Mouse (Mus musculus): Measurements from ENCODE around the gene Wwox. TPM values are rescaled to one million over a fixed set of nuclear protein-coding genes. Genes with fewer than 3 reads are reported as not detected.

Gene Wwox
- total RNA-seq, 1 experiment from 2014 or later: 11.8 TPM

DNA sequence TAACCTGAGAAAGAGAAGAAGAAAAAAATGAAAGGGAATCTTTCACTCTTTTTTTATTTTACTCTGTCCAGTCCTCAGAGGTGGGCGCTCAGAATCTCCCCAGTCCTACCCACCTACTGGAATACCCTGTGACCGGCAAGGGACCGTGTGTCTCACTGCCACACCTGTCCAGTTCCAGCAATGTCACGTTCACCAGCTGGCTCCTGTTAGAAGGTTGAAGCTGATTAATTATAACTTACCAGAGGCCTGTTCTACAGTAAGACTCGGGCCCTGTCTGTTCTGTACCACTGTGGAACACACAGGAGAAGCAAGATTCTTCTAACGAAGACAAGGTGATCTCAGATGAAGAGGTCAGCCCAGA is 334.9 kb downstream of the Wwox start:
- ATAC-seq (replicated peaks; ENCODE audit: low read depth, poor library complexity, severe bottlenecking): no peak

DNA sequence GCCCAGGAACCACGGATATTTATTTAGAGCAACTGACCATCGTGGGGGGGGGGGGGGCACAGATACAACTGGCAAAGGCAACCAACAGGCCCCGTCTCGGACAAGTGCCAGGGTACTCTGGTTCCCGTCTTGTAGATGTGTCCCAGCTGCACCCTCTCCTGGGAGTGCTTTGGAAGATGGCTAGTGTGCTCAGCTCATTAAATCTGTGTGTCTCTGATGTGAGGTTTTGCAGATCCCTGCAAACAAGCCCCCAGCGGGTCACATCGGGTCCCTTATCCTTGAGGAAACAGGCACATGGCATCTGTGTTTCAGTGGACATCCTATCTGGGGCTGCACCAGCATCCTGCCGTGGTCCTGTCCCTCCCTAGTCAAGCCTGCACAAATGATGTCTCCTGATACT is 336.1 kb downstream of the Wwox start:
- no peak for ATAC-seq (replicated peaks; ENCODE audit: low read depth, poor library complexity, severe bottlenecking)

DNA sequence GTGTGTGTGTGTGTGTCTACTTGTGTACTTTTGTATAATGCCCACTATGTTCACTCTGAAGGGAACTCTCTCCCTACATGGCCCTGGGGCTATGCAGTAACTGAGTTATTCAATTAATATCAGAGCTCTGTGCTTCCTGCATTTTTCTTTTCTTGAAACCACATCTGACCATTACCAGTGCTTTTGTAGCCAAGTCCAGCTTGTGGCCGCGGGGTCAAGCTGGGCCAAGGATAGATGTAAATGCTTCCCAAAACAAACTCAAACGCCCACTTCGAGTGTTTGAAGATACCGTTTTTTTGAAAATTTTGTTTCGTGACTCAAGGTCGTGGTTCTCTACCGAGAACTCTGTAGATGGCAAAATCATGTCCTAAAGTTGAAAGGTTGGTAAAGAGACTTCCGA is 337.2 kb downstream of the Wwox start:
- no peak for ATAC-seq (replicated peaks; ENCODE audit: low read depth, poor library complexity, severe bottlenecking)

DNA sequence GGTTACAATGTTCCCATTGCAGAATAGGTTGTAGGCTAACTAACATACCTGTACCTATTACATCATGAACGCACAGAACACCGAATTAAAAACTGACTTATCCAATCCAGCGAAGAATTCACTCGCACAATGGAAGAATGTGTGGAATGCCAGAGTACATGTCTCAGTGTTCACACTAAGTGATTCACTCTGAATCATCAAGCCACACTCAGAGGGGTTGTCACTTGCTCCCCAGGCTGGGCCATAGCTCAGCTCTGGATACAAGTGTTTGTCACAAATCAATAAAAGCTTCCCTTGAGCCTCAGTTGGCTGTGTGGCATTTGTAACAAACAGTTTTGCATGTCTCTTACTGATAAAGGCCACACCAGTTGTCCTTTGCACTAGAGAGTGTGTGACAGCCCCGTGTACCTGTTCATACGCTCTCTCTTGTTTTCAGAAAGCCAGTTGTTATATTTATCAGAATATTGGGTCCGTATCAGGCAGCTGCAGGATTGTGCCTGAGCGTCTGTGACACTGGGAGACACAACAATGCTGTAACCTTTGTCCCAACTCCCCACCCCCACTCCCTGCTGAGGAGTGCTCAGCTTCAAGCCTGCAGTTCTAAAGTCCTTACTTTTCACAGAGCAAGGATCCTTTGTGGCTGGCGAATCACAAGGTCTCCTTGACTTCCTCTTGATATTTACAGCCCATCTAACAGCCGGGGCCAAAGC is 338.0 kb downstream of the Wwox start:
- ATAC-seq (replicated peaks; ENCODE audit: low read depth, poor library complexity, severe bottlenecking): no peak

DNA sequence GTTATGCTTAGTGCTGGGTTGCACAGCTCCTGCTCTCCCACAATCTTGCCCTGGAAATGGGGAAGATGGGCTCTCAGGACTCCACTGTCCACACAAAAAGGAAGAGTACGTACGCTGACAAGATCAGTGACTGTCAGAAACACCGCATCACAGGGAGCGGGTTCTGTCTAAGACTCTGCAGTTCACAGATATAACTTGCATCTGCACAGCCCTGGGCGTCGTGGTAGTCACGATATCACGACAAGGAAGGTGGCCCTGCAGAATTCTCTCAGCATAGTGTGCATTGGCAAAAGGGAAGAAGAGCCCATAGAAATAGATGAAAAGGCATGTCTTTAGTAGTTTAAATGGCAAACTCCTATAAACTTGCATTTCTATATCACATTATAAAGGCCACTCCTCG is 339.5 kb downstream of the Wwox start:
- no peak for ATAC-seq (replicated peaks; ENCODE audit: low read depth, poor library complexity, severe bottlenecking)

DNA sequence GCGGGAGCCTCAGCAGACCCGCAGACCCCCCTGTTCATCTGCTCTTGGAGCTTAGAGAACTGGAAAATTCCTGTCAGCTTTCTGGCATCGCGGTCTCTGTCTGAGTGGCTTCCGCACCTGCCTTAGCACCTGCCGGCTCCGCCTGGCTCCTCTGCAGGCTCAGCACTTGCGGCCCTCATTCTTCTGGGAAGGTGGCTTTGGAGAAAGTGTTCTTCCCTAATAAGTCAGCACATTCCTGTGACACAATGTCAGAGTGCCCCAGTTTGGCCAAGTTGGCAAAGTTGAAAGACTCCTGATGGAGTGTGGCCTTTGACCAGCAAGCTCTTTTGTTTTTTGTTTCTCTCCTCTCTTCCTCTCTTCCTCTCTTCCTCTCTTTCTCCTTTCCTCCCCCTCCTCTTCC is 343.9 kb downstream of the Wwox start:
- no peak for ATAC-seq (replicated peaks; ENCODE audit: low read depth, poor library complexity, severe bottlenecking)

DNA sequence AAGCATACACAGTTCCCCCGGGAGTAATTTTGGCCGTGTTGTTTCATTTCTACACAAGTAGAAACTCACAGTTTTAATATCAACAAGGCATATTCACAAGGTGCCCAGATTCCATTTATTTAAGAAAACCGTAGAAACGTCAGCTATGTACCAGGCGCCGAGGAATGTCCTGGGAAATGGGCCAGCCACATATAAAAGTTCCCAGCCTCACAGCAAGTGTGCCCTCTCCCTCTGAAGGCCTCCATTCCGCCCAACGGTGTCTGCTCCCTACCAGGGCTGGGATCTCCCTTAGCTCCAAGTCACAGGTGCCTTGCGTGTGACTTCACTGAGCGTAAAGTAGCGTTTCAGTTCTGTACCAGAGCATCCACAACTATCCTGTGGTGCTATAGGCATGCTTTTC is 346.4 kb downstream of the Wwox start:
- ATAC-seq (replicated peaks; ENCODE audit: low read depth, poor library complexity, severe bottlenecking): no peak

DNA sequence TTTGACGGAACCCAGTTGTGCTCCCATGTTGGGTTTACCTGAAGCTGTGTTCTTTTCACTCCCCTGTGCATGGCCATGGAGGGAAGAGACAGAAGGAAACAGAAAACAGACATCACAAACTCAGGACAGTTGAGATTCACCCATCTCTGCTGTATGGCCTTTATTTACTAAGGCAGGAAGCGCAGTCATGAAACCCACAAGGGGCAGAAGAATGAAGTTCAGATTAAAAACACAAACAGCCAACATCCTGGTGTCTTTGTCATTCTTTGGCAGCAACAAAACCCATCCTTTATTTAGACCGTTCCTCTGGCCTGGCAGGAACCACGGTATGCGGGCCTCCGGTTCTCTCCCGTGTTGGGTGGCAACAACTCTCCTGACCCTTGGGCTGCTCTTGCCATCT is 350.2 kb downstream of the Wwox start:
- no peak for ATAC-seq (replicated peaks; ENCODE audit: low read depth, poor library complexity, severe bottlenecking)

DNA sequence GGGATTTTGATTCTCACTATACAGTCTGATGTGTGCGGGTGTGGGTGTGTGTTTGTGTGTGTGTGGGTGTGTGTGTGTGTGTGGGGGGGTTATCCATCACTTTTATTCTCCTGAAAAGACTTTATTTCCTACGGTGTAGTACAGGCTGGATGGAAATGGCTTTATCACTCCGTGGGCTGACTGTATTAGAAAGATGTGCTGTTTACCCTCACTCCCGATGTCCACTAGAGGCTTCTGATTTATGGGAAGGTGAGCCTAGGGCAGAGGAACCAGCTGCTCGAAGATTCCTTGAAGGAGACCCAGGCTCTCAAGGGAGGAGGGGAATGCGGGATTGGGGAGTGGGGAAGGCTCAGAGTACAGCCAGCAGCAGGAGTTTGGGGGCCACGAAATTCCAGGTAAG is 351.3 kb downstream of the Wwox start:
- ATAC-seq (replicated peaks; ENCODE audit: low read depth, poor library complexity, severe bottlenecking): no peak

DNA sequence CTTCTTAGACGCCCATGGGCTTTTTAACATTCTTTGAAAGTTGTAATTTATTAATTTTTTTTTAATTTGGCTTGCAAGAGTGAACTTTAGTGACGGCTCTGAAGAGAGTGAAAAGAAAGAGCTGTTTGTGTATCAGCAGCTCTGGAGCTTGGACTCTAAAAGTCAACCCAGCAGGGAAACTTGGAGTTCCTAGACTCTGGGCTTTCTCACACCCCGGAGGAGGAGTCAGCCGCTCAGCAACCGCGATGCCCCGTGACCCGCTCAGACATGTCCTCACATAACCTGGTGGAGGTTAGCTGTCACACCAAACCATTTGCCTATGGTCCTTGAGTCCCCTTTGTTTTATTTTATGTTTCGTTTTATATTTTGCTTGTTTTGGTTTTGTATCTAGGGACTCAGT is 354.2 kb downstream of the Wwox start:
- no peak for ATAC-seq (replicated peaks; ENCODE audit: low read depth, poor library complexity, severe bottlenecking)

DNA sequence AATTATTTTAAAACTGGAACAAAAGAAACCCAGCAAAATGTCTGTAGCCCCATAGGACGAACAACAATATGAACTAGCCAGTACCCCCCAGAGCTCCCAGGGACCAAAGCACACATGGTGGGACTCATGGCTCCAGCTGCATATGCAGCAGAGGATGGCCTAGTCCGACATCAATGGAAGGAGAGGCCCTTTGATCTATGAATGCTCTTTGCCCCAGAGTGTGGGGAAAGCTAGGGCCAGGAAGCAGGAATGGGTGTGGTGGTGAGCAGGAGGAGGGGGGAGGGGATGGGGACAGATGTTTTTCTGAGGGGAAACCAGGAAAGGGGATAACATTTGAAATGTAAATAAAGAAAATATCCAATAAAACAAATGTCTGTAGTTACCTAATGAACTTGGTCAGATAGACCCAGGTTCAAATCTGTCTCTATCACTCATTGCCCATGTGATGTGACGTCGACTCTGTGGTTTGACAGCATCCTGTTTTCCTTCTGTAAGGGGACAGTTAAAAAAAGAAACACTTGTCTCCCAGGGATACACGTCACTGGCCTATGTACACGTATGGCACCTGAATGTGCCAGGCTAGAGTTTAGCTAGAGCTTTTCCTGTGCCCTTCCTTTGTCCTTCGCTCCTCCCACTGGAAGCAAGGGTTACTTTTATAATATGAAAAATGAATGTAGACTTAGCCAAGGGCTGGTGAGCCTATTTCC is 362.1 kb downstream of the Wwox start:
- ATAC-seq (replicated peaks; ENCODE audit: low read depth, poor library complexity, severe bottlenecking): peak; percentile 62

DNA sequence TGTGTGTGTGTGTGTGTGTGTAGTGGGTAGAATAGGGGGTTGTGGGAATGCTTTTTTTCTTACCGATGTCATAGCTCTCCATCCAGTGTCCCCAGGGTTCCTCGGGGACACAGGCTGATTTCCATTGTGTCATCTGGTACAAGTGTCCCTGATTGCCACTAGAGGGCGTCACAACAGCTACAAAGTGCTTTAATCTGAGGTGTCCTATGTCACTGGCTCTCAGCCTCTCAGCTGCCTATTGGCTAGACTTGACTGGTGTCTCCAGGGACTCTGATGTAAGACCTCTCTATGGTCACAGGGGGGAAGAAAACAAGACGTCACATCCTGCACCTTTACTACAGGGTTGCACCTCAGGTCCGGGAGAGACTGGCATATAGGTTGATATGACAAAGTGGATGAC is 363.7 kb downstream of the Wwox start:
- peak; percentile 86 for ATAC-seq (replicated peaks; ENCODE audit: low read depth, poor library complexity, severe bottlenecking)

DNA sequence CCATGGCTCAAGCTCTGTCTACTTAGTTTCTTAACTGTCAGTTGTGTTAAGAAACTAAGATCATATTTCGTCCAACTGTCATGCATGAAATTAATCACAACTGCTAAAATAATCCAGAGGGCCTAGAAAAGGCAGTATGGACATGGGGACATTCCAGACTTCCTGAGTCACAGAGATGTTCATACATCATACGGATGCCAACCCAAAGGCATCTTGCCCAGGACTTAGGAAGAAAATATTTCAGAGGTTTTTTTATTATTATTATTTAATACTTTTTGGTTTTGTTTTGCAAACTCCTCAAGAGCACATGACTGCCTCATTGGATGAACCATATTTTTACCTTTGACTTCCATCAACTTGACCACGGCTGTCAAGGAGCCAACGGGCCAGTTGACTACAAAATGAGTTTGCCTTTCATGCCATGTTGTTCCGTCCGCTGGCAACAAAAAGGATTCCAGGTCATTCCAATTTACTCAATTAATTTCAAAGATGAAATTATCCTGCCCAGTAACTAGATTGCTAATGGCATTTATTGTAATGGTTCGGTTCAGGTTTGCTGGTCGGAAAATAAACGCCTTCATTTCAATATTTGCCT is 367.5 kb downstream of the Wwox start:
- ATAC-seq (replicated peaks; ENCODE audit: low read depth, poor library complexity, severe bottlenecking): no peak

DNA sequence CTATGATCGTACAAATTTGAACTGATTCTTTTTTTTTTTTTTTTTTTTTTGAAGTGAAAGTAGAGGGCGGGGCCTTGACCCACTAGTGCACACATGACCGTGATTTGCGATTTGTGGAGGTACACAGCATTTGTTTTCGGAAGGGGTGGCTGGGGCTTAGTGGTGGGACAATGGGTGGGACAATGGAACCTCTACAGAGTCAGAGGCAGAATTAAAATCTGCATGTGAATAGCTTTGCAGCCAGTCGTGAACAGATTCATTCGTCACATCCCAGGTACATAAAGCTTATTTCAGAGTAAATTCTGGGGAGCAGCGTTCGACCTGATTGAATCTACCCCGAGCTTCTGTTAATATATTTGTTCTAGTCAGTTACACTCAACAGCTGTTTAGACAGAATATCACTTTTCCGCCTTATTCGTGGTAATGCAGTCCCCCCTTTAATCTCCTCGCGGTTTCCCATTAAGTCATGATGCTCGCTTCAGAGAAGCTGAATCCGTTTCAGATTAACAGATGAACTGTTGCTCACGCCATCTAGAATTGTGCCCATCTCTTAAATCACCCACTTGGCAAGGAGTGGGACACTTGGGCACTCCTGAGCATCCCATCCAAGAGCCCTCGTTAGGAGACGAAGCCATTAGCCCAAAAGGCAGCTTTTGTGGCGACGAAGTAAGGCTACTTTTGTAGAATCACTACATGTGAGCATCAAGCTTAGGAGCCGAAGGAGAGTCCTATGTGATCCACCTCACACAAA is 368.4 kb downstream of the Wwox start:
- ATAC-seq (replicated peaks; ENCODE audit: low read depth, poor library complexity, severe bottlenecking): no peak

DNA sequence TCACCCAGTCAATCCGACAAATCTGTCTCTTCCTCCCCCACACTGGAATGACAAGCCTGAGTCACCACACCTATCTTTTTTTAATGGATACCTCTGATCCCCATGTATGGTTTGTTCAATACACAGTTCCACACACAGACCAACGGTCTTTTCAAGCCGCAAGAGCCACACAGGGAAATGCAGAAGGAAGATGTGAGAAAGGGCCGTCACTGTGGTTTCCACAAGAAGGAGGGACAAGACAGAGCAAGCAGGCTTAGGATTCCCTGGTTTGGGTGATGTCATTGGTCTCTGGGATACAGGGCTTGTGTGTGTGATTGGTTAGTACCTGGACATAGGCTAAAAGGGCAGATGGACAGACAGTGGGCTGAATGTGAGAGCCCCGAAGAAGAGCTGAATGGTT is 371.0 kb downstream of the Wwox start:
- ATAC-seq (replicated peaks; ENCODE audit: low read depth, poor library complexity, severe bottlenecking): peak; percentile 76

DNA sequence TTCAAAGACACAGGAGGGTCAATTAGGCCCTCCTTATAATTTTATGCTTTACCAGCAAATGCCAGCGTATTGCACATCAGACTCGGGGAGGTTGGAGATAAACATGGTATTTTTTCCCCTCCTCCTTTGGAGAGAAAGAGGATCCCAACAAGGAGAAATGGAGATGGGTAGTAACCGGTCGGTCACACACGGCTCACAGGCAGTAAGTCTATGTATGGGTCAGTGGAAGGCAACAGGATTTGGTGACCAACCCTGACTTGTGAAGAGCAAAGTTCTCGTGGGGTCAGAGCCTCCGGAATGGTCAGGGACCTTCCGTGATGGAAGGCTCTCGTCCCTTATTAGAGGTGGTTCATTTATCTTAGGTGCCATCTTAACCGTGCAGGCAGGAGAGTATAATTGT is 374.4 kb downstream of the Wwox start:
- no peak for ATAC-seq (replicated peaks; ENCODE audit: low read depth, poor library complexity, severe bottlenecking)

DNA sequence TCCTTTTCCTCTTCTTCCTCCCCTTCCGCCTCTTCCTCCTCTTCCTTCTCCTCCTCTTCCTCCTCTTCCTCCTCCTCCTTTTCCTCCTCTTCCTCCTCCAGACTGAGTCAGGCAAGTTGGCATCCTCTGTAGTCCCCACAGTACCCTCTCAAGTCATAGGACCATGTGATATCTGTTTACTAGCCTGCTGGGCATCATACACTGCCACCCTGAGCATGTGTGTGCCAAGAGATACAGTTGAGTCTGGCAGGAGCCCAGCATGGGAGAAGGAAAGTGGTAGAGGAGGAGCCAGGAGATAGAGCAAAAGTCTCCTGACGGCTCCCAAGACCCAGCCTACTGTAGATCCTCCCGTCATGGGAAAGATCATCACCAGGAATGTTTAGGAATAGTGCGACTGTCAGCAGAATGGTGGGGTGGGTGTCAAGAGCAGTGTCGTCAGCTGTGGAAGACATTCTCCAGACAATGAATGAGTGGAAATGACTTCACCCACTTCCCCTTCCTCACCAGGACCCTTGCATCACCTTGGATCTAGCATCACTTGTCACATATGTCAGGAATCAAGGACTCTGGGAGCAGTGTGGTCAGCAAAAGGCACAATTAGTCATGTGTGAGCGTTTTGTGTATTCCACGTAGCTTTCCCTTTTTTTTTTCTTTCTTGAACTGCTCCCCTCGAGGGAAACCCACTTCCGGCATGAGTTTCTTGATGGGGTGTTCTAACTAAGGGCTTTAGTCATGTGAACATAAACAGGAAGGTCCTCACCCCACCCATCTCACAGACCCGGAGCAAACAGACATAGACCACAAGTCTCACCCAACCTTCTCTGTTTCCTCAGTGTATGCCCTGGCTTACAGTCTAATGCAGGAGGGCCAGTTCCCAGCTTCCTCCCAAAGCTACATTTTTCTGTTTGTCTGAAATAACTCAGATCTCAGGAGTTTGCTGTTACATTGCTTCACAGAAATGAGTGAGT is 375.6 kb downstream of the Wwox start:
- peak; percentile 73 for ATAC-seq (replicated peaks; ENCODE audit: low read depth, poor library complexity, severe bottlenecking)

DNA sequence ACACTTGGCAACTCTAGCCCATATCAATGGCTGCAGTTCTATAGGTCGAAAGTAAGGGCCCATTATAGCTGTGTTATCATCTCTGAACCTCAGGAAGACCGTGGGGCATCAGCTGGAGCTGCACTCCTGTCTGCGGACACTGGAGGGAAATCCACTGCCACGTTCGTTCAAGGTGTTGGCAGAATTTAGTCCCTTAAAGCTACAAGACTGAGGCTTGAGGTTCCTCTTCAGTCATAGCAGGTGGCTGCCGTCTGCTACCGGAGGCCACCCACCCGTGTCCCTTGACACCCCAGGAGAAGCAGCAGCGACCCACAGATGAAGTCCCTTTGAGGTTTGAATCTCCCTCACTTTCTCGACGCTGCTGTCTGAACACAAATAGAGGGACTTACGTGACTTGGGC is 376.9 kb downstream of the Wwox start:
- peak; percentile 5; the same call in 1 of the 2 replicates for ATAC-seq (replicated peaks; ENCODE audit: low read depth, poor library complexity, severe bottlenecking)

DNA sequence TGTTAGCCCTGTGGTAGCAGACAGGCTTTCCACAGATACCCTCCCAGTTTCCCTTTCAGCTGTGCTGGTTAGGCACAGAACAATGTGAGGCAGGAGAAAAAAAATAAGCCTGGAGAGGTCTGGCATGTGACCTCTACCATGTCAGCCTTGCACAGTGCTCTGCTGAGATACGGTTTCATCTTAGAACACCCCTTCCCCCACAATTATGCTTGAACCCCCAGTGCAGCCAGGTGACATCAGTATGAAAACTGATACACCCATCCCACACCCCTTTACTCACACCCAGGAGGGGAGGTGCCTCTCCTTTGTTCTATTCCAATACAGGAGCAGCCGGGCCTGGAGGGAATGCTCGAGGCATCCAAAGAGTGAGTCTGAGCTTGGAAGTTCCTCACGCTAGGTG is 377.5 kb downstream of the Wwox start:
- no peak for ATAC-seq (replicated peaks; ENCODE audit: low read depth, poor library complexity, severe bottlenecking)

DNA sequence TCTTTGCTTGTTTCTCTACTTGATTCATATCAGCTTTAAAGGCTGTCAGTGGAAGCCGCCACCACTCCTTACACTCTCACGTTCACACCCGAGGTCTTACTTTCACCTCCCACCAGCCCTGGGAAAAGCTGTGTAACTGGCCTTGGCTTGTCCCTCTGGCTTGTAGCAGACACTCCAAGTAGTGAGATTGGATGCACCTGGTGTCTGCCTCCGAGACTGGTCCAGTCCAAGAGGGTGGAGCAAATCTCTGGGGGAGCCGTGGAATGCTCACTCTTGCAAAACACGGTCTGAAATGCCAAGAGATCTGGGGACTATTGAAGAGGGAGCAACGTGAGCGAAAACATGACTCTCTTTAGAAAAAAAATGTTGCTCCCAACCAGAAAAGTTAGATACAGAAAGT is 382.1 kb downstream of the Wwox start:
- no peak for ATAC-seq (replicated peaks; ENCODE audit: low read depth, poor library complexity, severe bottlenecking)
